In the genomic region with DNA sequence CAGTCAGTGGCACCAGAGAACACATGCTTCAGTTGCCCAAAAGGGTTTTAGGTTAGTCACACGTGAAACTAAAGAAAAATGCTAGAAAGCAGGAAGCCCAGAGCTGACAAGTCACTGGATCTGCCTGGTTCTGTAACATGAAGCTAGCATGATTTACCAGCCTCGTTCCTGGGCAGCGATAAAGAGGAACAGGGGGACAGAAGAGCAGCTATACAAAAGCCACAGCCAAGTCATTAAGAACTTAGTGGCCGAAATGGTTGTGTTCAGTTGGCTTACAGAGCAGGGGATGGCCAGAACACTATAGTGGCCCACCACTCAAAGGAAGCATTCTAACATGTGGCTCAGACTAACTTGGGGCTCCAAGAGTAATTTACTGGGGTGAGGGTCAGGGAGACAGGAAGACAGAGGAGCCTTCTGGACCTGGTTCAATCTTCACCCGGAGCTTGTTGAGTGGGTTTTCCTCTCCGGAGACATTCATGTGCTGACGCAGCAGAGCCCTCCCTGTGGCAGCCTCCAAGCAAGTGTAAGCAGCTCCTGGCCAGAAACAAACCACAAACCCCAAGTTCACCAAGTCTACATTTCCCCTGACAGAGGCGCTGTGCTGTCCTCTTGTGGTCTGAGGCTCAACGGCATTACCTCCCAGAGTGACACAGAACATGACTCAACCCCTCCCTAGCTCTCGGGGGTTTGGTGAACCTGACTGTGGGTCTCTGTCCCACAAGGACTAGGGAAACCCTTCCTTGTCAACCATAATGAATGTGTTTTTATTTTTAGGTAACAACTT, we compare ENCODE assay signal across 15 mouse cellular contexts. TPM values are rescaled to one million over a fixed set of nuclear protein-coding genes. Genes with fewer than 3 reads are reported as not detected.
DNase-seq lines count a peak whose midpoint lies in the region; ATAC-seq and TF ChIP-seq lines count a peak whose summit lies in the region.
"Had no signal": no experiment of that assay in that cellular context is flagged by ENCODE, and none has a peak within 500 bp of the region (broad histone marks: within the 10 kb centered on the region; RNA-seq: fewer than 3 reads in every experiment).

No protein-coding gene starts in this region.

- no peak overlapping the region for H3K9ac ChIP-seq in liver, postnatal 0 days (replicated peaks)
- H3K9ac ChIP-seq: forebrain, embryonic 13.5 days; heart, embryonic 15.5 days; midbrain, embryonic 15.5 days had no signal

- no peak overlapping the region for H3K4me3 ChIP-seq in liver, postnatal 0 days (ENCODE audit: low read depth, low read length)
- H3K4me3 ChIP-seq: forebrain, embryonic 13.5 days; heart, embryonic 15.5 days; midbrain, embryonic 15.5 days had no signal

- 0 out of 2 replicates have a peak overlapping the region, but pooled peaks have one; percentile 12 for H3K27ac ChIP-seq in liver, postnatal 0 days (ENCODE audit: low read depth)
- H3K27ac ChIP-seq: forebrain, embryonic 13.5 days; heart, embryonic 15.5 days; midbrain, embryonic 15.5 days had no signal

- H3K9me3 ChIP-seq in liver, postnatal 0 days (ENCODE audit: low read length), result no peaks in the 10 kb centered on the region
- H3K9me3 ChIP-seq: forebrain, embryonic 13.5 days; heart, embryonic 15.5 days; midbrain, embryonic 15.5 days had no signal

- peaks cover 50% of the 10 kb centered on the region for H3K36me3 ChIP-seq in liver, postnatal 0 days (replicated peaks; ENCODE audit: insufficient read depth, low read length)

- no peak for ATAC-seq in CD4-positive, CD25-positive, alpha-beta regulatory T cell, adult 4 months
- ATAC-seq in liver, postnatal 0 days, result peak; percentile 51; the same call in 1 of the 2 replicates
- ATAC-seq: forebrain, embryonic 13.5 days; midbrain, embryonic 15.5 days had no signal

- intact Hi-C loops in gastrocnemius, postnatal 14 days (cut with DNase I; ENCODE audit: low total_unique reads), result loop anchor here (5.0 kb wide), 1 partner anchor 99 kb away; no protein-coding TSS in a partner anchor
- intact Hi-C loops in gastrocnemius, postnatal 36 days (cut with DNase I), result no loop called here

- 40% methylated on average over 10 of the region's 10 CpGs for WGBS in liver, postnatal 0 days (ENCODE audit: insufficient replicate concordance)

- peak; percentile 33; the same call in 1 of the 2 replicates for TF ChIP-seq CTCF in liver, postnatal 0 days (IDR thresholded peaks at IDR 0.05; ENCODE audit: low read depth)

- peak; percentile 8 for DNase-seq in CD4-positive, CD25-positive, alpha-beta regulatory T cell, adult 2 months (ENCODE audit: low read depth, low spot score)
- DNase-seq in thymus, postnatal 4 days, result peak; percentile 16
- DNase-seq in thymus, postnatal 10 days (ENCODE audit: low spot score in 2 of 2), result no peak
- DNase-seq in liver, postnatal 0 days, result no peak
- DNase-seq in spleen, adult 12 weeks (ENCODE audit: low spot score), result no peak
- DNase-seq in gastrocnemius, postnatal 14 days, result no peak
- DNase-seq in gastrocnemius, postnatal 36 days, result no peak
- DNase-seq: adrenal gland, postnatal 25 days; cerebellum, adult 2 months; gastrocnemius, postnatal 25 days; lung, adult 18-20 months had no signal

- TF ChIP-seq EP300 in liver, postnatal 0 days (IDR thresholded peaks at IDR 0.05; ENCODE audit: low read depth), result no peak

- no peaks in the 10 kb centered on the region for H3K27me3 ChIP-seq in liver, postnatal 0 days (ENCODE audit: insufficient read depth, low read length)
- H3K27me3 ChIP-seq: forebrain, embryonic 13.5 days; heart, embryonic 15.5 days; midbrain, embryonic 15.5 days had no signal

- no peak overlapping the region for H3K4me2 ChIP-seq in liver, postnatal 0 days (ENCODE audit: low read depth, low read length)
- H3K4me2 ChIP-seq: forebrain, embryonic 13.5 days; heart, embryonic 15.5 days; midbrain, embryonic 15.5 days had no signal

- H3K4me1 ChIP-seq in liver, postnatal 0 days (ENCODE audit: insufficient read depth), result no peaks in the 10 kb centered on the region
- H3K4me1 ChIP-seq: forebrain, embryonic 13.5 days; heart, embryonic 15.5 days; midbrain, embryonic 15.5 days had no signal

RNA-seq across cellular contexts. Expression of a gene that starts 9.5 kb away (rescaled TPM):
- polyA plus RNA-seq in CD4-positive, CD25-positive, alpha-beta regulatory T cell, adult 4 months (2017; shearing (Covaris generic)), result not detected
- 0.59 and 0.67 TPM in 2 replicates for polyA plus RNA-seq in liver, postnatal 0 days (2015; fragmentation: Nextera tagmentation; extraction: Ambion mirVana)
- total RNA-seq in gastrocnemius, postnatal 14 days (2021), result under 1 TPM in 1 of 2 experiments, not detected in 1; 0.27 TPM
- total RNA-seq in gastrocnemius, postnatal 36 days (2021), result not detected

RNA-seq across cellular contexts. Expression of a gene that starts 16.0 kb away (rescaled TPM):
- 10 to 100 TPM; 34.5 to 45.6 TPM for polyA plus RNA-seq in CD4-positive, CD25-positive, alpha-beta regulatory T cell, adult 4 months (2017; shearing (Covaris generic))
- polyA plus RNA-seq in liver, postnatal 0 days (2015; fragmentation: Nextera tagmentation; extraction: Ambion mirVana), result 20.0 TPM in 2 replicates
- 10 to 100 TPM; 10.4 TPM for total RNA-seq in gastrocnemius, postnatal 14 days (2021)
- total RNA-seq in gastrocnemius, postnatal 36 days (2021), result 10 to 100 TPM; 11.1 to 11.3 TPM

RNA-seq across cellular contexts. Expression of a gene that starts 45.7 kb away (rescaled TPM):
- 100 to 1,000 TPM; 197 to 215 TPM for polyA plus RNA-seq in CD4-positive, CD25-positive, alpha-beta regulatory T cell, adult 4 months (2017; shearing (Covaris generic))
- 122 and 124 TPM in 2 replicates for polyA plus RNA-seq in liver, postnatal 0 days (2015; fragmentation: Nextera tagmentation; extraction: Ambion mirVana)
- total RNA-seq in gastrocnemius, postnatal 14 days (2021), result 100 to 1,000 TPM; 220 to 243 TPM
- total RNA-seq in gastrocnemius, postnatal 36 days (2021), result 100 to 1,000 TPM; 270 to 308 TPM

RNA-seq across cellular contexts. Expression of a gene that starts 56.8 kb away (rescaled TPM):
- polyA plus RNA-seq in CD4-positive, CD25-positive, alpha-beta regulatory T cell, adult 4 months (2017; shearing (Covaris generic)), result under 1 TPM in 1 of 2 experiments, not detected in 1; 0.15 TPM
- 0.13 and 0.14 TPM in 2 replicates for polyA plus RNA-seq in liver, postnatal 0 days (2015; fragmentation: Nextera tagmentation; extraction: Ambion mirVana)
- 1 to 10 TPM; 2.7 to 3.3 TPM for total RNA-seq in gastrocnemius, postnatal 14 days (2021)
- total RNA-seq in gastrocnemius, postnatal 36 days (2021), result 1 to 10 TPM; 2.4 to 4.6 TPM

Comparison
In these comparisons a context has a peak if more than half of its experiments do, and no peak if none do; other contexts are left out.
1. DNase-seq: peak in CD4-positive, CD25-positive, alpha-beta regulatory T cell, adult 2 months (single experiment) and thymus, postnatal 4 days (single experiment); none in thymus, postnatal 10 days (0 of 2), liver, postnatal 0 days (single experiment), spleen, adult 12 weeks (single experiment), gastrocnemius, postnatal 14 days (single experiment) and gastrocnemius, postnatal 36 days (0 of 2).